Mouse (Mus musculus): ENCODE data around the gene Dpyd. TPM values are rescaled to one million over a fixed set of nuclear protein-coding genes. Genes with fewer than 3 reads are reported as not detected.

Gene Dpyd
- polyA plus RNA-seq, 1 experiment from 2014 or later: 18.0 TPM

DNA sequence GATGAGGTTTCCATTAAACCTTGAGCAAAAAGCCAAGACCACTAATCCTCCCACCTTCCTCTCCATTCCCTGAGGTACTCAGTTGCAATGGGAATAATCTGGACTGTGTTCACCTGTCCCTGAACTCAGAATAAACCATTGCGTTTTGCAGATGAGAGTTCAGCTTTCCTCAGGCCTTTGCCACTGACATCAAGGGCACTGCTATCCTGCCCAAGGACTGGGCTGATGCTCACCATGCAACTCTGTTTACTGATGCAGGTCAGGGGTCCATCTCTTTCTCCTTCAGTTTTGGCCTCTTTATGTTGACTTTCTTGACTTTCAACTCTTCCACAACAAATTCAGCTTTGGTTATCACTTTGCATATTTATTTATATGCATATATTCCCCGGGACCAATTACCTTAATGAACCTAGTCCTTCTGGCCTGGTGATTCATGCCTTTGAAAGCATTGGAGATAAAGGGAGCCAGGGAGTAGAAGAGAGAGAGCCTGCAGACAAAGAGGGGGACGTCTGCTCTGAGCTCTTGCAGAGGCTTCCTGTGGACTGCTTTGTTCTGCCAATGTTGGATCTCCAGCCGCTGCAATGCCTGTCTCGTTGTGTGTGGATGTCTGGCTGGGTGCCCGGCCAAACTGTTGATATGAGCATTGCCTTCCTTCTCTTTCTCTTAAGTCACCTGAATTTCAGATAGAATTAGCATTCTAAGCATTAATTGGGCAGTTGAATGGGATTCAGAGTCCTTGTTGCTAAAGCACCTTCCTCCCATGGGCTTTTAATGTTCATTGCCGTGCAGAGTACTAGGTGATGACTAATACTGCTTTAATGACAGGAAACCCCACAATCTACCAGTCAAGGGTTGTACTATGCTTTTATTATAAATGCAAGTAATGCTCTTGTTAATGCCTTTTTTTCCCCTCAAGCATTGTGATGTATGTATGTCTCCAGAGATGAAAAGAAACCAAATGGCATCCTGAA lies 771.7 kb downstream of the Dpyd start:
- ATAC-seq (ENCODE audit: insufficient read depth, low FRiP score): no peak
- no peak overlapping the region for H3K9ac ChIP-seq (ENCODE audit: low read length)
- no peak overlapping the region for H3K4me3 ChIP-seq (replicated peaks; ENCODE audit: low read length)
- H3K27me3 ChIP-seq (ENCODE audit: control insufficient read depth, insufficient read depth, low read length): no peaks in the 10 kb centered on the region
- H3K27ac ChIP-seq (ENCODE audit: low read length): no peak overlapping the region
- no peaks in the 10 kb centered on the region for H3K4me1 ChIP-seq (ENCODE audit: control insufficient read depth, insufficient read depth, low read length)
- H3K9me3 ChIP-seq (replicated peaks; ENCODE audit: control insufficient read depth, low read length): no peaks in the 10 kb centered on the region
- WGBS: 52% methylated on average over 7 of the region's 7 CpGs
- no peak overlapping the region for H3K4me2 ChIP-seq (ENCODE audit: low read depth, low read length)
- H3K36me3 ChIP-seq (ENCODE audit: control insufficient read depth, insufficient read depth, low read length): no peaks in the 10 kb centered on the region

- WGBS: 78% methylated on average over 13 of the region's 13 CpGs
- ATAC-seq (ENCODE audit: insufficient read depth, low FRiP score): no peak
- no peaks in the 10 kb centered on the region for H3K27me3 ChIP-seq (ENCODE audit: control insufficient read depth, insufficient read depth, low read length)
Measured at GRCm38 (mm10) chr3:119361555-119362385, 799.8 kb downstream of the Dpyd start.

DNA sequence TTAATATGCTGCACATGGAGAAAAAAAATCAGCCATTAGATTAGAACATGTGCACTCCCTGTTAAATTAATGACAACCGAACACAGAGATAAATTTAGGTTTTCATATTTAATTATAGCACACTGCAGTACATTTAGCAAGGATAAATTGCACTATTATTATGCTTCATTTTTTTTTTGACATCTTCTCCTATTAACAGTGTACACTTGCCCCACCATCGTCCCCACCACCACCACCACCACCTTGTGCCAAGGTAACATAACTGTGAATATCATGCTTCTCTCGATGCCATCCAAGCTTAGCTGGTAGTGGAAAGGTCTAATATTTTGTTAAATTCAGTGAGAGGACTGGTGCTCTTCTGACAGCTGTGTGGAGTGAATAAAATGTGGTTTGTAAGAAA lies 800.5 kb downstream of the Dpyd start:
- H3K27ac ChIP-seq (ENCODE audit: low read length): no peak overlapping the region
- no peaks in the 10 kb centered on the region for H3K9me3 ChIP-seq (replicated peaks; ENCODE audit: control insufficient read depth, low read length)
- no peaks in the 10 kb centered on the region for H3K36me3 ChIP-seq (ENCODE audit: control insufficient read depth, insufficient read depth, low read length)
- ATAC-seq (ENCODE audit: insufficient read depth, low FRiP score): no peak
- H3K4me3 ChIP-seq (replicated peaks; ENCODE audit: low read length): no peak overlapping the region
- WGBS: 85% methylated on average over 3 of the region's 3 CpGs
- H3K4me1 ChIP-seq (ENCODE audit: control insufficient read depth, insufficient read depth, low read length): no peaks in the 10 kb centered on the region
- H3K9ac ChIP-seq (ENCODE audit: low read length): no peak overlapping the region
- no peak overlapping the region for H3K4me2 ChIP-seq (ENCODE audit: low read depth, low read length)
- no peaks in the 10 kb centered on the region for H3K27me3 ChIP-seq (ENCODE audit: control insufficient read depth, insufficient read depth, low read length)

More at GRCm38 (mm10) chr3:119361555-119362385, 799.8 kb downstream of the Dpyd start:
- Histone ChIP-seq H3K9me3 (replicated peaks; ENCODE audit: control insufficient read depth, low read length) (no peaks in the 10 kb centered on the region), H3K4me1 (ENCODE audit: control insufficient read depth, insufficient read depth, low read length) (no peaks in the 10 kb centered on the region), H3K27ac (ENCODE audit: low read length) (no peak overlapping the region), H3K4me2 (ENCODE audit: low read depth, low read length) (no peak overlapping the region), H3K4me3 (replicated peaks; ENCODE audit: low read length) (no peak overlapping the region), H3K36me3 (ENCODE audit: control insufficient read depth, insufficient read depth, low read length) (no peaks in the 10 kb centered on the region), H3K9ac (ENCODE audit: low read length) (no peak overlapping the region)

DNA sequence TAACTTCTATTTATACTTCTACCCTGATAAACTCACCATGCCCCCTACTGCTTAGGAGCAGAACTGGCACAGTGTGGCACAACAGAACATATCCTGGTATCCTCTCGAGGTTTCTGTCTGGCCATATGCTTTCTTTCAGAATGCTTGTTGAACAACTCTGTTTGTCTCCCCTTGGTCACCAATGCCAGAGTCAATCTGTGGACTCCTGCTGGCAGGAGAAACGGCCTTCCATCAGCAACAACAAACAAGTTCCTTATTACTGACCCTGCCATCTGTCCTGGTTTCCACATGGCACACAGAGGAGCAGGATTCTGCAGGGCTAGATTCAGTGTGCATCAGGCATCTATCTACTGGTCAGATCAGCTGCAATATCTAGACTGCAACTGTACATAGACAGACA lies 807.0 kb downstream of the Dpyd start:
- Histone ChIP-seq H3K4me2 (ENCODE audit: low read depth, low read length) (no peak overlapping the region), H3K4me3 (replicated peaks; ENCODE audit: low read length) (no peak overlapping the region), H3K27me3 (ENCODE audit: control insufficient read depth, insufficient read depth, low read length) (no peaks in the 10 kb centered on the region), H3K36me3 (ENCODE audit: control insufficient read depth, insufficient read depth, low read length) (no peaks in the 10 kb centered on the region), H3K9me3 (replicated peaks; ENCODE audit: control insufficient read depth, low read length) (no peaks in the 10 kb centered on the region), H3K9ac (ENCODE audit: low read length) (no peak overlapping the region), H3K27ac (ENCODE audit: low read length) (no peak overlapping the region), H3K4me1 (ENCODE audit: control insufficient read depth, insufficient read depth, low read length) (no peaks in the 10 kb centered on the region)
- no peak for ATAC-seq (ENCODE audit: insufficient read depth, low FRiP score)
- 57% methylated on average over 2 of the region's 2 CpGs for WGBS

DNA sequence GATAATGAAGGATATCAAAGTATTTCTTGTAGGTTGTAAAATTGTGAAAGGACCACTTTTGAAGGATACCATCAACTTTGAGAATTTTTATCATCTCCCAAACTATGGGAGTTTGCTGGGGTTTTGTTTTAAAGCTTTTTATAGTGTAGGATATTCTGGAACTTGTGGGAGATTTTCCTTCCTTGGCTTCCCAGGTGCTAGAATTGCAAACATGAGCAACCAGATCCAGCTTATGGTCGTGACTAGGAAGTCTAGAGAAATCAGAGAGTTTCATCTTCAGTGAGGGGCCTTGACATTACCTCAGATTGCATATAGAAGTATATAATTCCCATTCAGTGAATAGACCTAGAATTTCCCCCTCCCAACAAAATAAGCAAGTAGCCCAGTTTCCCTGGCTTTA lies 819.2 kb downstream of the Dpyd start:
- H3K27me3 ChIP-seq (ENCODE audit: control insufficient read depth, insufficient read depth, low read length): no peaks in the 10 kb centered on the region
- H3K4me1 ChIP-seq (ENCODE audit: control insufficient read depth, insufficient read depth, low read length): no peaks in the 10 kb centered on the region
- H3K9me3 ChIP-seq (replicated peaks; ENCODE audit: control insufficient read depth, low read length): no peaks in the 10 kb centered on the region
- no peak for ATAC-seq (ENCODE audit: insufficient read depth, low FRiP score)
- WGBS: 57% methylated on average over 1 of the region's 1 CpGs
- H3K36me3 ChIP-seq (ENCODE audit: control insufficient read depth, insufficient read depth, low read length): no peaks in the 10 kb centered on the region
- no peak overlapping the region for H3K27ac ChIP-seq (ENCODE audit: low read length)
- H3K9ac ChIP-seq (ENCODE audit: low read length): no peak overlapping the region
- no peak overlapping the region for H3K4me3 ChIP-seq (replicated peaks; ENCODE audit: low read length)
- H3K4me2 ChIP-seq (ENCODE audit: low read depth, low read length): no peak overlapping the region

DNA sequence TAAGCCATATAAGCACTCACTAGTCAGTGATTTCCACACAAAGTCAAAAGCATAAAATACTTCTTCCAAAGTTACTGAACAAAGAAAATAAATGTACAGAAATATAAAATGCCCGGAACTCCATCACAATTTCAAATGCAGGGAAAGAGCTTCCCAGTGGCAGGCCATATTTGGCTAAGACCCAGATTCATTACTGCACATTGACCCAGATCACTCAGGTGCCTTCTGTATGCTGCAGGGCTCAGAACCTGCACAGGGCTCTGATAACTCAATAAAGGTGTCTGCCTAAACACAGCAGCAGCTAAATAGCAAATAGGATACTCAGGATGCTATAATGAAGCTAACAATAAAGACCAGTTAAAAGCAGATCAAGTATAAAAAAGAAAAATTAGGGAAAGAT lies 820.5 kb downstream of the Dpyd start:
- WGBS: 88% methylated on average over 1 of the region's 1 CpGs
- H3K9me3 ChIP-seq (replicated peaks; ENCODE audit: control insufficient read depth, low read length): no peaks in the 10 kb centered on the region
- H3K4me1 ChIP-seq (ENCODE audit: control insufficient read depth, insufficient read depth, low read length): no peaks in the 10 kb centered on the region
- H3K4me3 ChIP-seq (replicated peaks; ENCODE audit: low read length): no peak overlapping the region
- H3K9ac ChIP-seq (ENCODE audit: low read length): no peak overlapping the region
- H3K27me3 ChIP-seq (ENCODE audit: control insufficient read depth, insufficient read depth, low read length): no peaks in the 10 kb centered on the region
- H3K36me3 ChIP-seq (ENCODE audit: control insufficient read depth, insufficient read depth, low read length): no peaks in the 10 kb centered on the region
- no peak overlapping the region for H3K4me2 ChIP-seq (ENCODE audit: low read depth, low read length)
- ATAC-seq (ENCODE audit: insufficient read depth, low FRiP score): no peak
- no peak overlapping the region for H3K27ac ChIP-seq (ENCODE audit: low read length)

DNA sequence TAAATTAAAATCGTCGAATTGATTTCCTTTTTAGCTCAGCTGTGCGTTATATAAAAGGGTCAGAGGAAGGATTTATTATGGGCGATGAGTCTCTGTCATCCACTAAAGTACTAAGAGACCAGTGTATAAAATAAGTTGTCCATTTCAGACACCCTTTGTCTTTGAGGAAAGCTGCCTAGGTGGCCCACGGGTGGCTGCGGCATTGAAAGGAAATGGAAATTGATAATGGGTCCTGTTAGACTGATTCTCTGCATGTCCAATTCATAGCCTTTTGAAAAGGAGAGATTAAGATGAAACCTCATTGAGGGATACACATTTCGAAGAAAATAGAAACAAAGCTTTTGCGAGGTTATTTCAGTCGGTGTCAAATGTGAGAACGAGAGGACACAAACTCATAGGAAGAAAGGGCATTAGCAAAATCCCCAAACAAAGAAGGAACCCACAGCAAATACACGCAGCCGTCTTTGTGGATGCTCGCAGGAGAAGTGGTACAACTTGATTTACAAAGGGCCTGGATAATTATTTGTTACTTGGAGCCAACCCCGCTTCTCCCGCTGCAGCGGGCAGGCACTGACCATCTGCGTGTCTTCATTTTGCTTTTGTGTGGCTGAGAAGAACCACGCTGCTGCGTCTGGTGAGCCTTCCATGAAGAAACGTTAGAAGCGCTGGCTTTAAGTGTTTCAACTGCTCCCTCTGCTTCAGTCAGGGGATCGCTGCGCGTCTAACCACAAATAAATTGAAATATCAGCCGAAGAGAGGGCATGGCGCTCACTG lies 825.6 kb downstream of the Dpyd start:
- 58% methylated on average over 26 of the region's 26 CpGs for WGBS

DNA sequence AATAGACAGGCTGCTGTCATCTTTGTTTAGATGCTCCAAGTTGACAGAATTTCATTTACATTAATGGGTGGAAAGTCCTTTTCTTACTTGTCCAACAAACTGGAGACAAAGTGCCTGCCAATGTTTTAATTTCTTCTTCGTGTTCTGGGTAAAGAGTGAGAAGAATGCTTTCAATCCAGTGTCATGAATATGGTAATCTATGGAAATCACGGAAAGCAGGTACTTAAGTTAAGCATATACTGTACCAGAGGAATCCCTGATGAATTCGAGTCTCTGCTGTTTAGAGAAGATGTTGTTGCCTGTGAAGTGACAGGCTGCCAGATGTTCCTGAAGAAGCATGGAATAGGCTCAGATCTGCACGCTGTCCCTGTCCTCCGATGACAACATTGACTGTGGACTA lies 835.3 kb downstream of the Dpyd start:
- no peaks in the 10 kb centered on the region for H3K9me3 ChIP-seq (replicated peaks; ENCODE audit: control insufficient read depth, low read length)
- no peaks in the 10 kb centered on the region for H3K36me3 ChIP-seq (ENCODE audit: control insufficient read depth, insufficient read depth, low read length)
- H3K4me3 ChIP-seq (replicated peaks; ENCODE audit: low read length): no peak overlapping the region
- H3K4me1 ChIP-seq (ENCODE audit: control insufficient read depth, insufficient read depth, low read length): no peaks in the 10 kb centered on the region
- H3K27ac ChIP-seq (ENCODE audit: low read length): no peak overlapping the region
- H3K27me3 ChIP-seq (ENCODE audit: control insufficient read depth, insufficient read depth, low read length): no peaks in the 10 kb centered on the region
- WGBS: 70% methylated on average over 5 of the region's 5 CpGs
- ATAC-seq (ENCODE audit: insufficient read depth, low FRiP score): no peak
- H3K9ac ChIP-seq (ENCODE audit: low read length): no peak overlapping the region
- H3K4me2 ChIP-seq (ENCODE audit: low read depth, low read length): no peak overlapping the region

More for the DNA sequence above, 825.6 kb downstream of the Dpyd start:
- no peak overlapping the region for H3K27ac ChIP-seq (ENCODE audit: low read length)
- H3K36me3 ChIP-seq (ENCODE audit: control insufficient read depth, insufficient read depth, low read length): no peaks in the 10 kb centered on the region
- no peak overlapping the region for H3K4me3 ChIP-seq (replicated peaks; ENCODE audit: low read length)
- 0 out of 2 replicates have a peak overlapping the region, but pooled peaks have one; percentile 4 for H3K4me2 ChIP-seq (ENCODE audit: low read depth, low read length)
- H3K9me3 ChIP-seq (replicated peaks; ENCODE audit: control insufficient read depth, low read length): no peaks in the 10 kb centered on the region
- no peak for ATAC-seq (ENCODE audit: insufficient read depth, low FRiP score)
- H3K4me1 ChIP-seq (ENCODE audit: control insufficient read depth, insufficient read depth, low read length): no peaks in the 10 kb centered on the region
- no peaks in the 10 kb centered on the region for H3K27me3 ChIP-seq (ENCODE audit: control insufficient read depth, insufficient read depth, low read length)
- no peak overlapping the region for H3K9ac ChIP-seq (ENCODE audit: low read length)
